Mouse (Mus musculus): ENCODE results near the gene Kdm3a. TPM values are rescaled to one million over a fixed set of nuclear protein-coding genes. Genes with fewer than 3 reads are reported as not detected.

The Kdm3a gene
- polyA plus RNA-seq, 1 experiment from 2014 or later: 8.8 TPM

- TF ChIP-seq CTCF (IDR thresholded peaks at IDR 0.05; ENCODE audit: low read depth): no peak
- no peak for TF ChIP-seq EP300 (IDR thresholded peaks at IDR 0.05; ENCODE audit: low read depth)
- Histone ChIP-seq H3K36me3 (replicated peaks; ENCODE audit: insufficient read depth, low read length) (peaks cover 71% of the 10 kb centered on the region), H3K9ac (replicated peaks) (no peak overlapping the region), H3K4me1 (ENCODE audit: insufficient read depth) (peaks cover 3% of the 10 kb centered on the region; the same call in 1 of the 2 replicates), H3K4me3 (ENCODE audit: low read depth, low read length) (no peak overlapping the region), H3K27me3 (ENCODE audit: insufficient read depth, low read length) (no peaks in the 10 kb centered on the region), H3K4me2 (ENCODE audit: low read depth, low read length) (no peak overlapping the region), H3K9me3 (ENCODE audit: low read length) (no peaks in the 10 kb centered on the region), H3K27ac (ENCODE audit: low read depth) (no peak overlapping the region)
- ATAC-seq: no peak
- WGBS (ENCODE audit: insufficient replicate concordance): 86% methylated on average over 3 of the region's 3 CpGs
- DNase-seq: no peak
Measured at GRCm38 (mm10) chr6:71607756-71608155, 25.0 kb downstream of the Kdm3a start.

GRCm38 (mm10) chr6:71590154-71590553, 42.6 kb downstream of the Kdm3a start:
- H3K27ac ChIP-seq (ENCODE audit: low read depth): no peak overlapping the region
- no peak overlapping the region for H3K9ac ChIP-seq (replicated peaks)
- no peak overlapping the region for H3K4me2 ChIP-seq (ENCODE audit: low read depth, low read length)
- no peak overlapping the region for H3K4me3 ChIP-seq (ENCODE audit: low read depth, low read length)
- no peaks in the 10 kb centered on the region for H3K9me3 ChIP-seq (ENCODE audit: low read length)
- DNase-seq: no peak
- no peaks in the 10 kb centered on the region for H3K27me3 ChIP-seq (ENCODE audit: insufficient read depth, low read length)
- 94% methylated on average over 4 of the region's 4 CpGs for WGBS (ENCODE audit: insufficient replicate concordance)
- H3K36me3 ChIP-seq (replicated peaks; ENCODE audit: insufficient read depth, low read length): peaks cover 74% of the 10 kb centered on the region
- H3K4me1 ChIP-seq (ENCODE audit: insufficient read depth): no peaks in the 10 kb centered on the region
- ATAC-seq: no peak
- no peak for TF ChIP-seq EP300 (IDR thresholded peaks at IDR 0.05; ENCODE audit: low read depth)
- no peak for TF ChIP-seq CTCF (IDR thresholded peaks at IDR 0.05; ENCODE audit: low read depth)

GRCm38 (mm10) chr6:71589401-71589800, 43.4 kb downstream of the Kdm3a start:
- Histone ChIP-seq H3K4me3 (ENCODE audit: low read depth, low read length) (no peak overlapping the region), H3K27me3 (ENCODE audit: insufficient read depth, low read length) (no peaks in the 10 kb centered on the region), H3K9ac (replicated peaks) (no peak overlapping the region), H3K4me2 (ENCODE audit: low read depth, low read length) (no peak overlapping the region), H3K27ac (ENCODE audit: low read depth) (no peak overlapping the region), H3K36me3 (replicated peaks; ENCODE audit: insufficient read depth, low read length) (peaks cover 68% of the 10 kb centered on the region), H3K9me3 (ENCODE audit: low read length) (no peaks in the 10 kb centered on the region), H3K4me1 (ENCODE audit: insufficient read depth) (no peaks in the 10 kb centered on the region)
- DNase-seq (no peak), ATAC-seq (no peak)
- 69% methylated on average over 1 of the region's 1 CpGs for WGBS (ENCODE audit: insufficient replicate concordance)
- no peak for TF ChIP-seq CTCF (IDR thresholded peaks at IDR 0.05; ENCODE audit: low read depth)
- no peak for TF ChIP-seq EP300 (IDR thresholded peaks at IDR 0.05; ENCODE audit: low read depth)

GRCm38 (mm10) chr6:71583198-71583597, 49.6 kb downstream of the Kdm3a start:
- no peaks in the 10 kb centered on the region for H3K27me3 ChIP-seq (ENCODE audit: insufficient read depth, low read length)
- ATAC-seq: no peak

GRCm38 (mm10) chr6:71579478-71579877, 53.3 kb downstream of the Kdm3a start:
- Histone ChIP-seq H3K9ac (replicated peaks) (no peak overlapping the region), H3K4me2 (ENCODE audit: low read depth, low read length) (no peak overlapping the region), H3K9me3 (ENCODE audit: low read length) (no peaks in the 10 kb centered on the region), H3K36me3 (replicated peaks; ENCODE audit: insufficient read depth, low read length) (peaks cover 39% of the 10 kb centered on the region), H3K27ac (ENCODE audit: low read depth) (no peak overlapping the region), H3K27me3 (ENCODE audit: insufficient read depth, low read length) (no peaks in the 10 kb centered on the region), H3K4me1 (ENCODE audit: insufficient read depth) (no peaks in the 10 kb centered on the region), H3K4me3 (ENCODE audit: low read depth, low read length) (no peak overlapping the region)
- 93% methylated on average over 11 of the region's 11 CpGs for WGBS (ENCODE audit: insufficient replicate concordance)
- no peak for DNase-seq
- ATAC-seq: no peak
- TF ChIP-seq CTCF (IDR thresholded peaks at IDR 0.05; ENCODE audit: low read depth): no peak
- no peak for TF ChIP-seq EP300 (IDR thresholded peaks at IDR 0.05; ENCODE audit: low read depth)

More at GRCm38 (mm10) chr6:71583198-71583597, 49.6 kb downstream of the Kdm3a start:
- Histone ChIP-seq H3K9ac (replicated peaks) (no peak overlapping the region), H3K4me1 (ENCODE audit: insufficient read depth) (no peaks in the 10 kb centered on the region), H3K27ac (ENCODE audit: low read depth) (no peak overlapping the region), H3K9me3 (ENCODE audit: low read length) (no peaks in the 10 kb centered on the region), H3K4me2 (ENCODE audit: low read depth, low read length) (no peak overlapping the region), H3K4me3 (ENCODE audit: low read depth, low read length) (no peak overlapping the region), H3K36me3 (replicated peaks; ENCODE audit: insufficient read depth, low read length) (peaks cover 37% of the 10 kb centered on the region)
- DNase-seq: no peak
- TF ChIP-seq CTCF (IDR thresholded peaks at IDR 0.05; ENCODE audit: low read depth) (no peak), EP300 (IDR thresholded peaks at IDR 0.05; ENCODE audit: low read depth) (no peak)
- WGBS (ENCODE audit: insufficient replicate concordance): 80% methylated on average over 4 of the region's 4 CpGs

- Histone ChIP-seq H3K27me3 (ENCODE audit: insufficient read depth, low read length) (no peaks in the 10 kb centered on the region), H3K4me3 (ENCODE audit: low read depth, low read length) (no peak overlapping the region), H3K9me3 (ENCODE audit: low read length) (no peaks in the 10 kb centered on the region), H3K9ac (replicated peaks) (no peak overlapping the region), H3K4me2 (ENCODE audit: low read depth, low read length) (no peak overlapping the region), H3K27ac (ENCODE audit: low read depth) (no peak overlapping the region), H3K36me3 (replicated peaks; ENCODE audit: insufficient read depth, low read length) (peaks cover 44% of the 10 kb centered on the region), H3K4me1 (ENCODE audit: insufficient read depth) (no peaks in the 10 kb centered on the region)
- DNase-seq (no peak), ATAC-seq (no peak)
- 78% methylated on average over 1 of the region's 1 CpGs for WGBS (ENCODE audit: insufficient replicate concordance)
- no peak for TF ChIP-seq CTCF (IDR thresholded peaks at IDR 0.05; ENCODE audit: low read depth)
- no peak for TF ChIP-seq EP300 (IDR thresholded peaks at IDR 0.05; ENCODE audit: low read depth)
Measured at GRCm38 (mm10) chr6:71575359-71575758, 57.4 kb downstream of the Kdm3a start.

- Histone ChIP-seq H3K9me3 (ENCODE audit: low read length) (no peaks in the 10 kb centered on the region), H3K4me3 (ENCODE audit: low read depth, low read length) (no peak overlapping the region), H3K4me2 (ENCODE audit: low read depth, low read length) (no peak overlapping the region), H3K9ac (replicated peaks) (no peak overlapping the region), H3K4me1 (ENCODE audit: insufficient read depth) (no peaks in the 10 kb centered on the region), H3K36me3 (replicated peaks; ENCODE audit: insufficient read depth, low read length) (peaks cover 19% of the 10 kb centered on the region), H3K27ac (ENCODE audit: low read depth) (no peak overlapping the region), H3K27me3 (ENCODE audit: insufficient read depth, low read length) (no peaks in the 10 kb centered on the region)
- no peak for DNase-seq
- ATAC-seq: no peak
- TF ChIP-seq CTCF (IDR thresholded peaks at IDR 0.05; ENCODE audit: low read depth) (no peak), EP300 (IDR thresholded peaks at IDR 0.05; ENCODE audit: low read depth) (no peak)
- 67% methylated on average over 2 of the region's 2 CpGs for WGBS (ENCODE audit: insufficient replicate concordance)
Measured at GRCm38 (mm10) chr6:71569025-71569424, 63.8 kb downstream of the Kdm3a start.

Measured in liver, postnatal 0 days (tissue).